ENCODE assay signal across 9 mouse cellular contexts in genomic region chr5:73114878-73115277, GRCm38 (mm10).
A peak's percentile ranks its signal among the peaks of the same experiment; 100 is the strongest.
DNase-seq lines count a peak whose midpoint lies in the region; ATAC-seq lines count a peak whose summit lies in the region.
"Had no signal": no experiment of that assay in that cellular context is flagged by ENCODE, and none has a peak within 500 bp of the region (broad histone marks: within the 10 kb centered on the region; RNA-seq: fewer than 3 reads in every experiment).

No protein-coding gene starts in this region.

- ATAC-seq in hindbrain, embryonic 11.5 days (ENCODE audit: low FRiP score): no peak
- peak; percentile 59; the same call in 1 of the 2 replicates for ATAC-seq in megakaryocyte-erythroid progenitor cell, adult 5-6 weeks (replicated peaks; ENCODE audit: low FRiP score, low TSS enrichment, poor library complexity, severe bottlenecking)

- H3K36me3 ChIP-seq in hindbrain, embryonic 11.5 days (ENCODE audit: control insufficient read depth, insufficient read depth, low read length): no peaks in the 10 kb centered on the region
- peaks cover 68% of the 10 kb centered on the region for H3K36me3 ChIP-seq in hindbrain, embryonic 10.5 days

- no peak overlapping the region for H3K9ac ChIP-seq in hindbrain, embryonic 11.5 days (ENCODE audit: low read depth, low read length)

- no peak overlapping the region for H3K27ac ChIP-seq in hindbrain, embryonic 11.5 days (ENCODE audit: low read depth, low read length)
- no peak overlapping the region for H3K27ac ChIP-seq in hindbrain, embryonic 10.5 days

- no peaks in the 10 kb centered on the region for H3K4me1 ChIP-seq in hindbrain, embryonic 11.5 days (replicated peaks; ENCODE audit: control insufficient read depth, insufficient read depth, low read length)
- H3K4me1 ChIP-seq in hindbrain, embryonic 10.5 days (replicated peaks): no peaks in the 10 kb centered on the region; the same call in 1 of the 2 replicates

- no peaks in the 10 kb centered on the region for H3K27me3 ChIP-seq in hindbrain, embryonic 11.5 days (ENCODE audit: control insufficient read depth, insufficient read depth, low read length)
- H3K27me3 ChIP-seq in hindbrain, embryonic 10.5 days (ENCODE audit: insufficient read depth, poor library complexity, severe bottlenecking): no peaks in the 10 kb centered on the region

- H3K9me3 ChIP-seq in hindbrain, embryonic 11.5 days (ENCODE audit: control insufficient read depth, low read length): no peaks in the 10 kb centered on the region
- H3K9me3 ChIP-seq in hindbrain, embryonic 10.5 days: no peaks in the 10 kb centered on the region

- peak; percentile 42 for DNase-seq in hindbrain, embryonic 11.5 days (ENCODE audit: low spot score)
- no peak for DNase-seq in hindbrain, embryonic 10.5 days (ENCODE audit: low spot score)
- peak; percentile 58 for DNase-seq in CD4-positive helper T cell, adult 2 months (ENCODE audit: low read depth, low spot score)
- peak; percentile 85 for DNase-seq in ZHBTc4 (ENCODE audit: low read depth, low spot score)
- DNase-seq in adrenal gland, postnatal 36 days: no peak
- no peak for DNase-seq in urinary bladder, postnatal 14 days (ENCODE audit: low spot score)
- DNase-seq in urinary bladder, adult 2 months (ENCODE audit: low spot score): no peak
- DNase-seq: adrenal gland, adult 2 months had no signal

- no peak overlapping the region for H3K4me3 ChIP-seq in hindbrain, embryonic 11.5 days (ENCODE audit: low read depth, low read length)
- no peak overlapping the region for H3K4me3 ChIP-seq in hindbrain, embryonic 10.5 days

- H3K4me2 ChIP-seq in hindbrain, embryonic 11.5 days (replicated peaks; ENCODE audit: low read depth, low read length): no peak overlapping the region

- whole genome bisulfite sequencing in hindbrain, embryonic 11.5 days: 90% methylated on average over 4 of the region's 4 CpGs
- 92% methylated on average over 4 of the region's 4 CpGs for WGBS in hindbrain, embryonic 10.5 days

Comparison
In these comparisons a context has a peak if more than half of its experiments do, and no peak if none do; other contexts are left out.
1. DNase-seq: peak in hindbrain, embryonic 11.5 days (single experiment), CD4-positive helper T cell, adult 2 months (single experiment) and ZHBTc4 (single experiment); none in hindbrain, embryonic 10.5 days (single experiment), adrenal gland, postnatal 36 days (0 of 2), urinary bladder, postnatal 14 days (single experiment) and urinary bladder, adult 2 months (single experiment).